Comparison of ENCODE assay signal across 11 mouse cellular contexts in the genomic region with DNA sequence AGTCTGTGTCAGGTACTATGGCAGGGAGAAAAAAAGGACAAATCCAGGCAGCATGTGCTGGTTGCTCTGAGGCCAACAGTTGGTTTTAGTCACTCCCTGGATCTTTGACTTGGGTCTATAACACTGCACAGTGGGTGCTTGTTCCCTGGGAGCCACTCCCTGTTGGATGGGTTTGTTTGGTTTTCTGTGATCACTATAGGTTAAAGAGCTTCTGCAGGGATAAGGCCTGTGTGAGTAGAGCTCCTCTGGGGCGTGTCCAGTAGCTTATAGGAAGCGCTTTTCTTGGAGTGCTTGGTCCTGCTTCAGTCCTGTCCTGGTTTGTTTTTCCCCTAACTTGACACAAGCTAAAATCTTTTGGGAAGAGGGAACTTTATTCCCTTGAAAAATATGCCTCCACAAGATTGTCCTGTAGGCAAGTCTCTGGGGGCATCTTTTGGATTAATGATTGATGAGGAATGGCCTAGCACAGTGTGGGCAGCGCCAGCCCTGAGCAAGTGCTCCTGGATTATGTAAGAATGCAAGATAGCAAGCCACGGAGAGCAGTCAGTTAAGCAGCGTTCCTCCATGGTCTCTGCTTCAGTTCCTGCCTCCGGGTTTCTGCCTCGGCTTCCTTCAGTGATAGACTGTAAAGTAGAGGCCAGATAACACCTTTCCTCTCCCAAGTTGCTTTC. TPM values are rescaled to one million over a fixed set of nuclear protein-coding genes. Genes with fewer than 3 reads are reported as not detected.
DNase-seq lines count a peak whose midpoint lies in the region; TF ChIP-seq lines count a peak whose summit lies in the region.
"Had no signal": no experiment of that assay in that cellular context is flagged by ENCODE, and none has a peak within 500 bp of the region (broad histone marks: within the 10 kb centered on the region; RNA-seq: fewer than 3 reads in every experiment).

No protein-coding gene starts in this region.

- H3K27ac ChIP-seq in small intestine, adult 2 months (ENCODE audit: insufficient read depth, low read depth, low read length), result 0 out of 2 replicates have a peak overlapping the region, but pooled peaks have one; percentile 8
- H3K27ac ChIP-seq: embryonic facial prominence, embryonic 15.5 days; hindbrain, embryonic 13.5 days; midbrain, embryonic 13.5 days had no signal

- H3K27me3 ChIP-seq in small intestine, adult 2 months (ENCODE audit: control insufficient read depth, insufficient read depth, low read length), result no peaks in the 10 kb centered on the region
- H3K27me3 ChIP-seq: embryonic facial prominence, embryonic 15.5 days; hindbrain, embryonic 13.5 days; midbrain, embryonic 13.5 days had no signal

- H3K4me1 ChIP-seq in small intestine, adult 2 months (ENCODE audit: control insufficient read depth, insufficient read depth, insufficient read length, low read length), result no peaks in the 10 kb centered on the region
- H3K4me1 ChIP-seq: embryonic facial prominence, embryonic 15.5 days; hindbrain, embryonic 13.5 days; midbrain, embryonic 13.5 days had no signal

- H3K4me3 ChIP-seq in small intestine, adult 2 months (ENCODE audit: low read depth, low read length), result no peak overlapping the region
- H3K4me3 ChIP-seq: embryonic facial prominence, embryonic 15.5 days; hindbrain, embryonic 13.5 days; midbrain, embryonic 13.5 days had no signal

- no peak for TF ChIP-seq POLR2A in small intestine, adult 2 months (IDR thresholded peaks at IDR 0.05; ENCODE audit: low read depth, low read length)

- no peak for TF ChIP-seq CTCF in small intestine, adult 2 months (IDR thresholded peaks at IDR 0.05; ENCODE audit: extremely low read depth, insufficient read length, insufficient replicate concordance, low read depth, low read length)

- WGBS in small intestine, adult 2 months, result 36% methylated on average over 7 of the region's 7 CpGs

- DNase-seq in brain, adult 2 months (ENCODE audit: low read depth, low spot score), result peak; percentile 6
- peak; percentile 75 to 79 for DNase-seq in kidney, adult 8-10 months
- DNase-seq in liver, result peak; percentile 12
- no peak for DNase-seq in heart, adult 18-20 months
- DNase-seq in right cerebral cortex, postnatal 36 days (ENCODE audit: low spot score in 2 of 2), result no peak
- no peak for DNase-seq in gastrocnemius, postnatal 25 days
- DNase-seq: gastrocnemius, postnatal 14 days had no signal

- H3K36me3 ChIP-seq in small intestine, adult 2 months (ENCODE audit: control insufficient read depth, insufficient read depth, low read length), result peaks cover 40% of the 10 kb centered on the region

RNA-seq across cellular contexts. Expression of gene Slc6a20b, which starts 43.0 kb away (rescaled TPM):
- polyA plus RNA-seq in small intestine, adult 2 months (2012; rRNA removed), result 0.44 and 0.72 TPM in 2 replicates
- not detected for total RNA-seq in heart, adult 18-20 months (2021)
- total RNA-seq in gastrocnemius, postnatal 25 days (2021), result not detected
- total RNA-seq: gastrocnemius, postnatal 14 days had no signal

RNA-seq across cellular contexts. Expression of gene Sacm1l, which starts 59.8 kb away (rescaled TPM):
- polyA plus RNA-seq in small intestine, adult 2 months (2012; rRNA removed), result 1.6 and 3.2 TPM in 2 replicates
- 10 to 100 TPM; 35.2 to 35.4 TPM for total RNA-seq in heart, adult 18-20 months (2021)
- total RNA-seq in gastrocnemius, postnatal 25 days (2021), result 10 to 100 TPM; 20.6 to 21.3 TPM

Comparison
In these comparisons a context has a peak if more than half of its experiments do, and no peak if none do; other contexts are left out.
1. DNase-seq: peak in brain, adult 2 months (single experiment), kidney, adult 8-10 months (2 of 2) and liver (single experiment); none in heart, adult 18-20 months (0 of 2), right cerebral cortex, postnatal 36 days (0 of 2) and gastrocnemius, postnatal 25 days (single experiment).